Mouse (Mus musculus): ENCODE data around the gene Gm10722. TPM values are rescaled to one million over a fixed set of nuclear protein-coding genes. Genes with fewer than 3 reads are reported as not detected.
"Not testable (repeated sequence)": the region's sequence is repeated elsewhere in the genome, so short reads cannot be mapped to it uniquely, and the experiment has no call there.

Gene Gm10722
- total RNA-seq, 2 experiments from 2014 or later = not detected

GRCm38 (mm10) chr9:3024912-3025467, 24.3 kb downstream of the Gm10722 start, which contains the start of gene Gm10717:
Gene Gm10717, plus strand, starts transcription at chr9:3025417.
- peak; percentile 3 to 52 for DNase-seq (ENCODE audit: low spot score in 2 of 2)

GRCm38 (mm10) chr9:3025653-3026052, 24.9 kb downstream of the Gm10722 start:
- peak; percentile 74 to 85 for DNase-seq (ENCODE audit: low spot score in 2 of 2)

- not testable (repeated sequence) for DNase-seq (ENCODE audit: low spot score in 2 of 2)
Observed at GRCm38 (mm10) chr9:3026136-3026535, 25.4 kb downstream of the Gm10722 start.

- DNase-seq (ENCODE audit: low spot score in 2 of 2) = not testable (repeated sequence)
Observed at GRCm38 (mm10) chr9:3026741-3027140, 26.0 kb downstream of the Gm10722 start.

GRCm38 (mm10) chr9:3027200-3027599, 26.5 kb downstream of the Gm10722 start:
- not testable (repeated sequence) for DNase-seq (ENCODE audit: low spot score in 2 of 2)

GRCm38 (mm10) chr9:3029276-3030000, 28.7 kb downstream of the Gm10722 start:
- DNase-seq (ENCODE audit: low spot score in 2 of 2) = peak in 1 of 2 experiments; percentile 32

- DNase-seq (ENCODE audit: low spot score in 2 of 2) = not testable (repeated sequence)
Observed at GRCm38 (mm10) chr9:3030677-3031318, 30.1 kb downstream of the Gm10722 start.

GRCm38 (mm10) chr9:3034299-3034698, 33.6 kb downstream of the Gm10722 start, which contains the start of gene Gm17535:
Gene Gm17535, plus strand, starts transcription at chr9:3034599.
- DNase-seq (ENCODE audit: low spot score in 2 of 2) = not testable (repeated sequence)

GRCm38 (mm10) chr9:3036577-3036976, 35.9 kb downstream of the Gm10722 start, which contains the start of gene Gm10715:
Gene Gm10715, plus strand, starts transcription at chr9:3036877.
- not testable (repeated sequence) for DNase-seq (ENCODE audit: low spot score in 2 of 2)

- not testable (repeated sequence) for DNase-seq (ENCODE audit: low spot score in 2 of 2)
Observed at GRCm38 (mm10) chr9:3038161-3038560, 37.4 kb downstream of the Gm10722 start.

Small RNA genes within 50 kb of the gene (microRNA-seq; reads per million reads assigned to microRNA genes)
- gene Mir101c = 0 reads per million in 2 experiments

Other genes starting within 250 kb of the Gm10722 start
- not detected for gene Gm11168, start 2.4 kb downstream of the Gm10722 start, total RNA-seq (2021)
- gene Gm10721, start 12.2 kb downstream of the Gm10722 start, total RNA-seq (2021) = under 1 TPM in 1 of 2 experiments, not detected in 1; 0.78 TPM
- not detected for gene Gm10720, start 14.7 kb downstream of the Gm10722 start, total RNA-seq (2021)
- gene Gm10719, start 16.5 kb downstream of the Gm10722 start, total RNA-seq (2021) = 1 to 10 TPM; 1.2 to 1.8 TPM
- gene Gm10718, start 22.6 kb downstream of the Gm10722 start, total RNA-seq (2021) = 1 to 10 TPM in 1 of 2 experiments, under 1 TPM in 1; 0.69 to 2.2 TPM
- under 1 TPM in 1 of 2 experiments, not detected in 1; 0.91 TPM for gene Gm10717, start 24.5 kb downstream of the Gm10722 start, total RNA-seq (2021)
- gene Gm17535, start 33.7 kb downstream of the Gm10722 start, total RNA-seq (2021) = not detected
- not detected for gene Gm10715, start 36.0 kb downstream of the Gm10722 start, total RNA-seq (2021)